Mouse (Mus musculus) large intestine, adult 2 months (tissue): Measurements from ENCODE around the gene Psen1. TPM values are rescaled to one million over a fixed set of nuclear protein-coding genes. Genes with fewer than 3 reads are reported as not detected.

Source experiments
- DNase-seq: peaks from one replicate; pipeline ENCODE4 v3.0.0-alpha.2; 2012; ENCODE audit warnings: low read depth, low spot score
- WGBS: fragments of 180-500 bp; shearing (Covaris S2); methylation state at CpG from one replicate; pipeline ENCODE4 v1.1.7; 2018; 5-methylcytosine and 5-hydroxymethylcytosine counted together
- polyA plus RNA-seq: library from polyadenylated mRNA; depleted of rRNA; stranded (reverse); fragments of >200 nt; gene quantifications from 2 replicates; pipeline ENCODE4 v1.2.3, GENCODE M21; 2012; rRNA removed

Gene Psen1
- 60.3 and 62.2 TPM in 2 replicates for polyA plus RNA-seq

- WGBS, result under 1% methylated on average over 38 of the region's 38 CpGs
- DNase-seq, result peak; percentile 56
Measured at GRCm38 (mm10) chr12:83687934-83688315, at the start of gene Psen1. Gene Psen1, plus strand, starts transcription at chr12:83688152.

GRCm38 (mm10) chr12:83641233-83641632 lies 46.7 kb upstream of the Psen1 start:
- no peak for DNase-seq
- 95% methylated on average over 2 of the region's 2 CpGs for WGBS

- DNase-seq, result no peak
- 85% methylated on average over 1 of the region's 1 CpGs for WGBS
Measured at GRCm38 (mm10) chr12:83643116-83643515, 44.8 kb upstream of the Psen1 start.

GRCm38 (mm10) chr12:83650346-83650745 lies 37.6 kb upstream of the Psen1 start:
- WGBS, result 88% methylated on average over 3 of the region's 3 CpGs
- DNase-seq, result no peak

GRCm38 (mm10) chr12:83651414-83651813 lies 36.5 kb upstream of the Psen1 start:
- DNase-seq, result no peak

GRCm38 (mm10) chr12:83685466-83685865 lies 2.5 kb upstream of the Psen1 start:
- WGBS, result 94% methylated on average over 1 of the region's 1 CpGs

GRCm38 (mm10) chr12:83686575-83687350 lies 1.2 kb upstream of the Psen1 start:
- WGBS, result 45% methylated on average over 9 of the region's 9 CpGs
- DNase-seq, result no peak

More at GRCm38 (mm10) chr12:83685466-83685865, 2.5 kb upstream of the Psen1 start:
- no peak for DNase-seq

- DNase-seq, result no peak
- WGBS, result under 1% methylated on average over 49 of the region's 49 CpGs
Measured at GRCm38 (mm10) chr12:83688316-83689086, 549 bp downstream of the Psen1 start.

- 4% methylated on average over 6 of the region's 6 CpGs for WGBS
- no peak for DNase-seq
Measured at GRCm38 (mm10) chr12:83689087-83689432, 1.1 kb downstream of the Psen1 start.

GRCm38 (mm10) chr12:83694011-83694410 lies 6.1 kb downstream of the Psen1 start:
- no peak for DNase-seq
- 68% methylated on average over 5 of the region's 5 CpGs for WGBS

- 46% methylated on average over 3 of the region's 3 CpGs for WGBS
- DNase-seq, result no peak
Measured at GRCm38 (mm10) chr12:83694669-83695068, 6.7 kb downstream of the Psen1 start.

- DNase-seq, result no peak
- WGBS, result 67% methylated on average over 4 of the region's 4 CpGs
Measured at GRCm38 (mm10) chr12:83698637-83699036, 10.7 kb downstream of the Psen1 start.

- 92% methylated on average over 7 of the region's 7 CpGs for WGBS
- DNase-seq, result no peak
Measured at GRCm38 (mm10) chr12:83701608-83702007, 13.7 kb downstream of the Psen1 start.

- 67% methylated on average over 4 of the region's 4 CpGs for WGBS
- DNase-seq, result no peak
Measured at GRCm38 (mm10) chr12:83702796-83703195, 14.8 kb downstream of the Psen1 start.

- no peak for DNase-seq
- 60% methylated on average over 4 of the region's 4 CpGs for WGBS
Measured at GRCm38 (mm10) chr12:83706951-83707350, 19.0 kb downstream of the Psen1 start.

- DNase-seq, result peak; percentile 88
- 28% methylated on average over 7 of the region's 7 CpGs for WGBS
Measured at GRCm38 (mm10) chr12:83708160-83709092, 20.5 kb downstream of the Psen1 start.

GRCm38 (mm10) chr12:83709934-83710333 lies 22.0 kb downstream of the Psen1 start:
- DNase-seq, result no peak
- WGBS, result 54% methylated on average over 2 of the region's 2 CpGs

GRCm38 (mm10) chr12:83713749-83714148 lies 25.8 kb downstream of the Psen1 start:
- no peak for DNase-seq
- WGBS, result 32% methylated on average over 2 of the region's 2 CpGs

GRCm38 (mm10) chr12:83716416-83717184 lies 28.6 kb downstream of the Psen1 start:
- no peak for DNase-seq
- WGBS, result 86% methylated on average over 15 of the region's 15 CpGs
